Mouse (Mus musculus) ES-Bruce4 (cell line): ENCODE measurements around the gene Gm28539. TPM values are rescaled to one million over a fixed set of nuclear protein-coding genes. Genes with fewer than 3 reads are reported as not detected.
A peak's percentile ranks its signal among the peaks of the same experiment; 100 is the strongest.

ENCODE experiments used
- H3K27ac ChIP-seq: 2 replicates; pipeline ENCODE4 v1.5.1; 2012; ENCODE audit warnings: low read length, inconsistent platforms; ENCODE audit not compliant: insufficient read depth
- H3K27me3 ChIP-seq: 2 replicates; pipeline ENCODE4 v1.6.1; 2012; ENCODE audit warnings: mild to moderate bottlenecking, low read length, inconsistent platforms; ENCODE audit not compliant: control insufficient read depth, poor library complexity, insufficient read depth, severe bottlenecking
- H3K36me3 ChIP-seq: 2 replicates; pipeline ENCODE4 v1.6.1; 2012; ENCODE audit warnings: inconsistent platforms, mild to moderate bottlenecking, low read length, moderate library complexity; ENCODE audit not compliant: control insufficient read depth, poor library complexity, insufficient read depth, severe bottlenecking
- H3K4me1 ChIP-seq: one replicate; pipeline ENCODE4 v1.8.1; 2011; ENCODE audit warnings: low read length; ENCODE audit not compliant: control insufficient read depth, insufficient read depth
- H3K4me3 ChIP-seq: 2 replicates; pipeline ENCODE4 v1.5.1; 2011; ENCODE audit warnings: low read depth, mild to moderate bottlenecking, low read length
- H3K9ac ChIP-seq: 2 replicates; pipeline ENCODE4 v1.6.1; 2012; ENCODE audit warnings: low read depth, mild to moderate bottlenecking, inconsistent platforms; ENCODE audit not compliant: poor library complexity, severe bottlenecking
- H3K9me3 ChIP-seq: replicated peaks from 2 replicates; pipeline ENCODE4 v1.6.1; 2012; ENCODE audit warnings: mild to moderate bottlenecking, low read length, inconsistent platforms; ENCODE audit not compliant: control insufficient read depth, poor library complexity, insufficient read depth, severe bottlenecking
- CTCF ChIP-seq: IDR thresholded peaks from one replicate; pipeline ENCODE4 v1.8.1; 2011; ENCODE audit warnings: low read depth, low read length
- EP300 ChIP-seq: IDR thresholded peaks from 2 replicates; pipeline ENCODE4 v1.6.1; 2011; ENCODE audit warnings: low read depth, low read length; ENCODE audit not compliant: insufficient read depth
- POLR2A ChIP-seq: IDR thresholded peaks from one replicate; pipeline ENCODE4 v1.8.1; 2011; ENCODE audit warnings: low read length; ENCODE audit not compliant: insufficient read depth
- polyA plus RNA-seq: library from polyadenylated mRNA; stranded (reverse); fragments of >200 nt; gene quantifications from 2 replicates; pipeline ENCODE4 v1.2.4, GENCODE M21; 2011; ENCODE audit warnings: low read depth; ENCODE audit not compliant: missing spikeins, insufficient read depth, insufficient read length

The Gm28539 gene
- polyA plus RNA-seq, 1 experiment: 4.3 TPM

DNA sequence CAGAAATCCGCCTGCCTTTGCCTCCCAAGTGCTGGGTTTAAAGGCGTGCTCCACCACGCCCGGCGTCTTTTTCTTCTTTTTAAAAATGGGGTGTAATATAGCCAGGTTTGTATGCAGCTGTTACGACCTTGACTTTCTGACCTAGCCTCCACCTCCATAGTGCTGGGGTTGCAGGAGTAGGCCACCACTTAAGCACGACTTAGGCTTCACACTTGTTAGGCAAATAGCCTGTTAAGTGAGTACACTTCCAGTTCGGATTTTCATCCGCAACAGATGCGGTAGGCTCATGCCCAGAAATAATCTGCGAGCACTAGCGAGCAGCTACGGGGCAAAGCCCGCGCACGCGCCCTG lies 39.7 kb downstream of the Gm28539 start:
- Histone ChIP-seq H3K27me3 (no peaks in the 10 kb centered on the region), H3K9me3 (no peaks in the 10 kb centered on the region), H3K4me3 (peak overlapping the region; percentile 99), H3K9ac (peak overlapping the region; percentile 83), H3K4me1 (no peaks in the 10 kb centered on the region), H3K36me3 (peaks cover 41% of the 10 kb centered on the region), H3K27ac (peak overlapping the region; percentile 47)
- TF ChIP-seq EP300 (no peak), CTCF (no peak), POLR2A (no peak)

DNA sequence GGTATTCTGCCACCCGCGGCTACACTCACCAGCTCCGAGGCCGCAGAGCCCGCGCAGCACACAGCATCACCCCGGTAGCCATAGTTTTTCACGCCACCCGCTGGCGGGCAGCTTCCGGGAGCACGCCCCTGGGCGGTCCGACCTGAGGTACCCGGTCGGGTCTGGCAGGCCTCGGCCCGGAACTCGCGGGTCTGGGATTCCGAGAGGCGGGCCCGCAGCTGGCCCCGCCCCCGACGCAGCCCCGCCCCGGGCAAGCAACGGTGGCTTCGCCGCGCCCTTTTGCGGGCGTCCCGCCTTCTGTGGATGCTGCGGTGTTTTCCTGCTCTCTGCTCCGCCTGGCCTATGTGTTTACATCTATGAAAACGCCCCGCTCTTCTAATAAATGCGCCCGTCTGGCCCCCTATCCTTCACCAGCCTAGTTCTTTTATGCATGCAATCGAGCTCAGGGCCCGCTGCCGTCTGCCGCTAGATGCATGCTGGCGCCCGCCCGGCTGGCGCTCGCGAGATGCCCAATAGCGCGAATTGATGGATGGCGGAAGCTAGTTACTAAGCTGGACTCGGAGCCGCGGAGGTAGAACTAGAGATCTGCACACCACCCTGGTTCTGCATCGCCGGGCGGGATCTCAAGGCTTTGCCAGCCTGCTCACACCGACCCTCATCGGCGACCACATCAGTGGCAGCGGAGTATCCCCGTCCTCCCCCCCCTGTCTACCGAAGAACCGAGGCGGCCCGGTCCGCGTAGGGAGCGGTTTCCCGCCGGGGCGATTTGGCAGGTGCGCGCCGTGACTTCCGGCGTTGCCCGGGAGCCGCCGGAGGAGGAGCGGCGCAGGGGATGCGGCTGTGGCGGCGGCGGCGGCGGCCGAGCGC lies 40.3 kb downstream of the Gm28539 start, which contains the start of the genes Mrpl40 and Hira:
TSS of gene Mrpl40 (minus strand) at position 421 of the 867 bp plus-strand sequence.
TSS of gene Hira (plus strand) at position 596 of the 867 bp plus-strand sequence.
- Histone ChIP-seq H3K9ac (peak within 1 kb of the TSS; percentile 83), H3K36me3 (peaks cover 40% of the 10 kb centered on the region), H3K9me3 (no peaks in the 10 kb centered on the region), H3K4me1 (no peaks in the 10 kb centered on the region), H3K27ac (peak within 1 kb of the TSS; percentile 57), H3K27me3 (no peaks in the 10 kb centered on the region), H3K4me3 (peak within 1 kb of the TSS; percentile 99)
- TF ChIP-seq EP300 (0 out of 2 replicates have a peak, but pooled peaks have one; percentile 46), CTCF (no peak), POLR2A (peak; percentile 62)

DNA sequence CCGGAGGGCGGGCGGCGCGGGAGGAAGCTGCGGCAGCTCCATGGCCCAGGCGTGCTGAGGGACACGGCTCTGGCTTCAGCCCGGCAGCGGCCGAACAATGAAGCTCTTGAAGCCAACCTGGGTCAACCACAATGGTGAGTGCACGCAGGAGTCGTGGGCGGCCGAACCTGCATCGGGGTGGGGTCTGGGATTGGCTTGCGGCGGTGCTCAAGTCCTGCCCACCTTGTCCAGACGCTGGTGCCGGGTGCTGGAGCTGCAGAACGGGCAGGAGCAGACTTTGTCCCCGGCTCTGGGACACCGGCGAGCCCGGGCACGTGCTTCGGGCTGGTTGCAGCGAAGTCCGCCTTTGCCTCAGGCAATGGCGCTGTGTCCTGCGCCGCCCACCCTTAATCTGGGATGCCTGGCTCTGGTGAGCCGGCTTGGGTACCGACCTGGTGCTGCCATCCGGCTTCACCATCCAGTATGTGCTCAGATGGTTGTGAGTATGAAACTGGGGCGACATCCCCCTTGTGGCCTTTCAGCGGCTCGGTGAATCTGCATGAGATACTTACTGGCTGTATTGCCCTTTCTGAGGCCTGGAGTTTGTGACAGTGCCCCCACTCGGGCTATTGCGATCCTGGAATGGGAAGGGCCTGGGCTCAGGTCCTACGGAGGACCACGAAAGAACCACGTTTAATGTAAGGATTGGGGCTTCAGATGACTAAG lies 41.2 kb downstream of the Gm28539 start:
- Histone ChIP-seq H3K9me3 (no peaks in the 10 kb centered on the region), H3K36me3 (peaks cover 31% of the 10 kb centered on the region), H3K27me3 (no peaks in the 10 kb centered on the region), H3K4me1 (no peaks in the 10 kb centered on the region), H3K27ac (peak overlapping the region; percentile 42), H3K9ac (peak overlapping the region; percentile 83), H3K4me3 (peak overlapping the region; percentile 93)
- TF ChIP-seq CTCF: peak; percentile 23
- TF ChIP-seq EP300: no peak

DNA sequence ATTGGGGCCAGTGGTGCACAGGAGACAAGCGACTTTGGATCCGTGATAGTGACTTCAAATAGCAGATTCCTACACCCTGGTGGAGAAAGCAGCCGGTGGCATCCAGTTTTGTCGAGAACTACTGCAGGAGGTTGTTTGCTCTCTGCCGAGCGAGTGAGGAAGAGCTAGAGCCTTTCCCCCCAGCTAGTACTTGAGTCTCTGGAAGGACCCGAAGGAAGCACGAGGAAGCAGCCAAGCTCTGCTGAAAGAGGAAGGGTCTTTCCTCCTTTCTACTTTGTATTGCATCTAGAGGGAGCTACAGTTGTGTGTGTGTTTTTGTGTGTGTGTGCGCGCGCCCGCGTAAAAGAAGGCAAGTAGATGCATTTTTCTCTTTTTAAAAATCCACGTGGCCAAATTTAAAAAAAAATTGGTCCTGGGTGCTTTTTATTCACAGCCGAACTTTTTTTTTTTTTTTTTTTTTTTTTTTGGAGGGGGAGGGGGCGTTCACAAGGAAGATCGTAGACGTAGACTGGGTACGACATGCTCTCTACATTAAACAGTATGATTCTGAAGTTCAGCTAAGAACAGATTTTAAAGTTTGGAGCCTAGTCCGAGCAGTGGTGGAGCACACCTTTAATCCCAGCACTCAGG lies 41.8 kb downstream of the Gm28539 start:
- no peaks in the 10 kb centered on the region for H3K4me1 ChIP-seq
- peak overlapping the region; percentile 83 for H3K9ac ChIP-seq
- no peaks in the 10 kb centered on the region for H3K9me3 ChIP-seq
- peak overlapping the region; percentile 93 for H3K4me3 ChIP-seq
- peak overlapping the region; percentile 42 for H3K27ac ChIP-seq
- H3K36me3 ChIP-seq: peaks cover 27% of the 10 kb centered on the region
- TF ChIP-seq POLR2A (no peak), EP300 (no peak), CTCF (no peak)
- H3K27me3 ChIP-seq: no peaks in the 10 kb centered on the region

DNA sequence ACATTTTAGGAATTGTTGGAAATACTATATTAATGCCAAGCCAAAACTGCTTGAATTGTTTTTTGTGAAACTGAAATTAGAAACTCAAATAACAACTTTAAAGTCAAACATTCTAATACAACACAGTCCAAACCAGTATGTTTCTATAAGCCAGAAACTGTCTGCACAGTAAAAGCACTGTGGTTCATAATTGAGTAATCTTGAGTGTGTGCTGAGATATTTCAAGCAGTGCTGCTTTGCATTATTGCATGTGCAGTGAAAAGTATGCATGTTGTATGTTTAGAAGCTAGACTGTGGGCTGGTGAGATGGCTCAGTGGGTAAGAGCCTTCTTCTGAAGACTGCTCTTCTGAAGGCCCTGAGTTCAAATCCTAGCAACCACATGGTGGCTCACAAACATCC lies 47.7 kb downstream of the Gm28539 start:
- Histone ChIP-seq H3K27ac (no peak overlapping the region), H3K9ac (no peak overlapping the region), H3K36me3 (peaks cover 13% of the 10 kb centered on the region), H3K4me3 (no peak overlapping the region), H3K4me1 (no peaks in the 10 kb centered on the region), H3K27me3 (no peaks in the 10 kb centered on the region), H3K9me3 (no peaks in the 10 kb centered on the region)
- TF ChIP-seq CTCF (no peak), POLR2A (no peak), EP300 (no peak)

DNA sequence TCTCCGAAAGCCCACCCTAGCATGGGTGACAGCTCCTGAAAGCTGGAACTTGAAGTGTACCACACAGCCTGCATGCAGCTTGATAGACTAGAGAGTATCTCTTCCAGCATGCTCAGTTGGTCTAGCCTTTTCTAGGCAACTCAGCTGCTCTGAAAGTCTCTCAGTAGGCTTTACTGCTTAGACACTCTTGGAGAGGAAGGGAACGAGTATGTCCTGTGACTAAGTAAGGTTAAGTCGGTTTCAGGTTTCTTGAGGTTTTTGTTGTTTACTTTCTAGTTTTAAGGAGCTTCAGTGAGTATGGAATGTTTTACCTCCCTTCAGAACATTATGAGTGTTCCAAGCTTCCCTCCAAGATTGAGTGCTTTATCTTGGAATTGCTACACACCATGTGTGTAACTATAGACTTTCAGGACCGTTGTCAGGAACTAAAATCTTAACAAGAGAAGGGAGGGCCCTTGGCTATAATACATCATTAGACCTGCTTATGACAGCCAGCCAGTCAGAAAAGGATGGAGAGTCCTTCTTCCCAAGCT lies 57.5 kb downstream of the Gm28539 start:
- TF ChIP-seq CTCF (no peak), POLR2A (no peak), EP300 (no peak)
- no peaks in the 10 kb centered on the region for H3K4me1 ChIP-seq
- no peaks in the 10 kb centered on the region for H3K27me3 ChIP-seq
- no peak overlapping the region for H3K9ac ChIP-seq
- H3K36me3 ChIP-seq: peaks cover 27% of the 10 kb centered on the region
- H3K4me3 ChIP-seq: no peak overlapping the region
- H3K9me3 ChIP-seq: no peaks in the 10 kb centered on the region
- H3K27ac ChIP-seq: no peak overlapping the region
